Mouse (Mus musculus): Measurements from ENCODE around the gene Pth1r.

DNA sequence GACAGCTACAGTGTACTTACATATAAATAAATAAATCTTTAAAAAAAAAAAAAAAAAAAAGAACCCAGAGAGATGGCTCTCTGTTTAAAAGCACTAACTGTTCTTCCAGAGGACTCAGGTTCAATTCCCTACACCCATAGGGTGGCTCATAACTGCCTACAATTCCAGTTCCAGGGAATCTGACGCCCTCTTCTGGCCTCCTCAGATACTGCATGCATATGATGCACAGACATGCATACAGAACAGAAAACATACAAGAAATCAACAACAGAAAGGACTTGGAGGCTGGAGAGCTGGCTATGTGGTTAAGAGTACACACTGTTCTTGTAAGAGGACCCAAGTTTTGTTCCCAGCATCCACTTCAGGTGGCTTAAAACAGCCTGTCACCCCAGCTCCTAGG lies 8.9 kb downstream of the Pth1r start:
- TF ChIP-seq CTCF (IDR thresholded peaks at IDR 0.05; ENCODE audit: insufficient read depth, low read depth, low read length) (no peak), POLR2A (IDR thresholded peaks at IDR 0.05; ENCODE audit: insufficient read depth, low read depth, low read length) (no peak)
